Mouse (Mus musculus) spleen, adult 2 months (tissue): ENCODE measurements around the gene Pcbp2.

Experiments
- CTCF ChIP-seq: fragments of 200-500 bp; IDR thresholded peaks from 2 replicates; pipeline ENCODE4 v1.5.1; 2011; ENCODE audit warnings: mild to moderate bottlenecking, inconsistent platforms; ENCODE audit not compliant: insufficient read depth, insufficient read length, insufficient replicate concordance; ENCODE audit errors: extremely low read depth
- POLR2A ChIP-seq: fragments of 200-500 bp; IDR thresholded peaks from 2 replicates; pipeline ENCODE4 v1.6.1; 2011; ENCODE audit warnings: low read depth, low read length, inconsistent platforms

DNA sequence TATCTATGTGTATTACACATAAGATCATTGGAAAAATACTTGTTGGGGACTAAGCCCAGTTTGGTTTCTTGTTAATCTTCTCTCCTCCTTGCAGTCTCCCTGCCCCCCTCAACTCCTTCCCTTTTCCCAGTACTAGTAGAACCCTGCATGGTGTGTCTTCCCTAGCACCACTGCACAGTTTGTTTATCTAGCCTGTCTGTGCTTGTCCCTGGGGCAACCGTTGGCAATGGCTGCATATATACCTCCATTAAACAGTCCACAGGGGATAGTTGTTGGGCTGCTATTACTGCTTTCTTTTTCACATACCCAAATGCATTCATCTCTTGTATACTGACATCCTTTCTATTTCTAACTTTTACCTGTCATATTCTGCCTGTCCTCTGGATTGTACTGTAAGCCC, 17.3 kb downstream of the Pcbp2 start:
- no peak for TF ChIP-seq CTCF
- no peak for TF ChIP-seq POLR2A
